ENCODE assay signal across 25 mouse cellular contexts in the genomic region with DNA sequence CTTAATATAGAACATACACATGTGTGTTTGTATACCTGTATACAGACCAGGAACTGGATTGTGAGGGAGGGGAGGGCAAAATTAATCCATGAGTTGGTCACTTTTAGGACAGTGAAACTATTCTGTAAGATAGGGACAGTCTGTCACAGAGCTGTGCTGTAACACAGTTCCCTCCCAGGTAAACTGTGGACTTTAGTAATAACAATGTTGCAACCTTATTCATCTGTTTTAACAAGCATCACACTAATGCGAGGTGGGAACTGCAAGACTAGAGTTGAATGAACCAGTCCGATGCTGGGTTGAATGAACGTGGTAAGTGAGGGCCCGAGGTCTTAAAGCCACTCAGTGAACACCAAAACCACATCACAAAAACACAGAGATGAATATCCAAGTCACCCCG.
"Had no signal": no experiment of that assay in that cellular context is flagged by ENCODE, and none has a peak within 500 bp of the region (broad histone marks: within the 10 kb centered on the region; RNA-seq: fewer than 3 reads in every experiment).

No protein-coding gene starts in this region.

- H3K4me2 ChIP-seq: heart, embryonic 12.5 days; hindbrain, embryonic 12.5 days; hindbrain, embryonic 14.5 days; intestine, embryonic 15.5 days; limb, embryonic 12.5 days; liver, embryonic 13.5 days; liver, embryonic 15.5 days had no signal

- H3K27me3 ChIP-seq: heart, embryonic 12.5 days; hindbrain, embryonic 12.5 days; intestine, embryonic 15.5 days; limb, embryonic 12.5 days; liver, embryonic 13.5 days; liver, embryonic 15.5 days had no signal

- DNase-seq: gastrocnemius, adult 2 months; gastrocnemius, postnatal 10 days; gastrocnemius, postnatal 25 days; heart, adult 18-20 months; heart, postnatal 10 days; heart, postnatal 4 days; kidney, adult 18-20 months; kidney, adult 8-10 months; kidney, postnatal 10 days; kidney, postnatal 25 days; kidney, postnatal 4 days; layer of hippocampus, adult 9-11 months; liver, embryonic 13.5 days had no signal

- H3K9me3 ChIP-seq: heart, embryonic 10.5 days; heart, embryonic 12.5 days; hindbrain, embryonic 10.5 days; hindbrain, embryonic 12.5 days; intestine, embryonic 15.5 days; limb, embryonic 10.5 days; limb, embryonic 12.5 days; liver, embryonic 13.5 days; liver, embryonic 15.5 days had no signal

- H3K36me3 ChIP-seq: heart, embryonic 10.5 days; heart, embryonic 12.5 days; hindbrain, embryonic 10.5 days; hindbrain, embryonic 12.5 days; intestine, embryonic 15.5 days; limb, embryonic 10.5 days; limb, embryonic 12.5 days; liver, embryonic 13.5 days; liver, embryonic 15.5 days had no signal

- H3K4me3 ChIP-seq: gastrocnemius, adult 2 months; heart, embryonic 10.5 days; heart, embryonic 12.5 days; hindbrain, embryonic 10.5 days; hindbrain, embryonic 12.5 days; intestine, embryonic 15.5 days; left cerebral cortex, adult 2 months; limb, embryonic 10.5 days; limb, embryonic 12.5 days; liver, embryonic 13.5 days; liver, embryonic 15.5 days had no signal

- H3K27ac ChIP-seq: gastrocnemius, adult 2 months; heart, embryonic 10.5 days; hindbrain, embryonic 10.5 days; hindbrain, embryonic 12.5 days; hindbrain, embryonic 14.5 days; intestine, embryonic 15.5 days; limb, embryonic 10.5 days; limb, embryonic 12.5 days; liver, embryonic 13.5 days; liver, embryonic 15.5 days had no signal

- H3K9ac ChIP-seq: heart, embryonic 12.5 days; hindbrain, embryonic 12.5 days; hindbrain, embryonic 14.5 days; intestine, embryonic 15.5 days; limb, embryonic 12.5 days; liver, embryonic 13.5 days; liver, embryonic 15.5 days had no signal

- ATAC-seq: hindbrain, embryonic 16.5 days; inflammation-experienced regulatory T-cells, adult 6 months; intestine, embryonic 15.5 days had no signal
